Mouse (Mus musculus): ENCODE measurements around the gene Gli2. TPM values are rescaled to one million over a fixed set of nuclear protein-coding genes. Genes with fewer than 3 reads are reported as not detected.

The Gli2 gene
- polyA plus RNA-seq (2015; fragmentation: Nextera tagmentation; extraction: Ambion mirVana) = 1.9 and 3.8 TPM in 2 replicates

- Histone ChIP-seq H3K27ac (replicated peaks) (peak within 1 kb of the TSS; percentile 79), H3K36me3 (no peaks in the 10 kb centered on the region), H3K4me3 (peak within 1 kb of the TSS; percentile 54), H3K27me3 (peaks cover 47% of the 10 kb centered on the region), H3K4me2 (peak within 1 kb of the TSS; percentile 96), H3K4me1 (replicated peaks) (peaks cover 63% of the 10 kb centered on the region), H3K9ac (peak within 1 kb of the TSS; percentile 67), H3K9me3 (no peaks in the 10 kb centered on the region)
- under 1% methylated on average over 36 of the region's 42 CpGs for WGBS
- ATAC-seq (ENCODE audit: low read depth) = peak; percentile 89
These were observed at the start of gene Gli2 for GRCm38 (mm10) chr1:119053402-119053841. Gene Gli2, minus strand, starts transcription at chr1:119053619.

GRCm38 (mm10) chr1:119097921-119098521, 44.6 kb upstream of the Gli2 start:
- Histone ChIP-seq H3K36me3 (no peaks in the 10 kb centered on the region), H3K4me1 (replicated peaks) (peaks cover 9% of the 10 kb centered on the region), H3K9ac (no peak overlapping the region), H3K27me3 (0 out of 2 replicates have a peak, but pooled peaks cover 4% of the 10 kb centered on the region), H3K4me2 (no peak overlapping the region), H3K27ac (replicated peaks) (no peak overlapping the region), H3K9me3 (no peaks in the 10 kb centered on the region), H3K4me3 (no peak overlapping the region)
- 42% methylated on average over 13 of the region's 13 CpGs for whole genome bisulfite sequencing
- ATAC-seq (ENCODE audit: low read depth) = no peak

GRCm38 (mm10) chr1:119093739-119094138, 40.3 kb upstream of the Gli2 start:
- Histone ChIP-seq H3K27me3 (no peaks in the 10 kb centered on the region), H3K4me1 (replicated peaks) (peaks cover 9% of the 10 kb centered on the region), H3K36me3 (no peaks in the 10 kb centered on the region), H3K9ac (no peak overlapping the region), H3K4me2 (no peak overlapping the region), H3K9me3 (no peaks in the 10 kb centered on the region), H3K27ac (replicated peaks) (no peak overlapping the region), H3K4me3 (no peak overlapping the region)
- ATAC-seq (ENCODE audit: low read depth) = peak; percentile 65; the same call in 1 of the 2 replicates
- 19% methylated on average over 8 of the region's 8 CpGs for WGBS

- H3K9me3 ChIP-seq = no peaks in the 10 kb centered on the region
- no peak overlapping the region for H3K4me3 ChIP-seq
- H3K27me3 ChIP-seq = no peaks in the 10 kb centered on the region
- no peaks in the 10 kb centered on the region for H3K4me1 ChIP-seq (replicated peaks)
- ATAC-seq (ENCODE audit: low read depth) = no peak
- H3K9ac ChIP-seq = no peak overlapping the region
- no peaks in the 10 kb centered on the region for H3K36me3 ChIP-seq
- H3K27ac ChIP-seq (replicated peaks) = no peak overlapping the region
- no peak overlapping the region for H3K4me2 ChIP-seq
- WGBS = 86% methylated on average over 18 of the region's 18 CpGs
These were observed 36.6 kb upstream of the Gli2 start for GRCm38 (mm10) chr1:119089887-119090620.

- Histone ChIP-seq H3K4me3 (no peak overlapping the region), H3K4me2 (no peak overlapping the region), H3K27me3 (no peaks in the 10 kb centered on the region), H3K27ac (replicated peaks) (no peak overlapping the region), H3K36me3 (no peaks in the 10 kb centered on the region), H3K4me1 (replicated peaks) (0 out of 2 replicates have a peak, but pooled peaks cover 3% of the 10 kb centered on the region), H3K9me3 (no peaks in the 10 kb centered on the region), H3K9ac (no peak overlapping the region)
- ATAC-seq (ENCODE audit: low read depth) = peak; percentile 55; the same call in 1 of the 2 replicates
- 12% methylated on average over 3 of the region's 3 CpGs for WGBS
These were observed 34.1 kb upstream of the Gli2 start for GRCm38 (mm10) chr1:119087539-119087938.

- H3K4me3 ChIP-seq = no peak overlapping the region
- no peak overlapping the region for H3K9ac ChIP-seq
- H3K27me3 ChIP-seq = no peaks in the 10 kb centered on the region
- no peaks in the 10 kb centered on the region for H3K36me3 ChIP-seq
- ATAC-seq (ENCODE audit: low read depth) = no peak
- WGBS = 60% methylated on average over 10 of the region's 10 CpGs
- H3K4me2 ChIP-seq = no peak overlapping the region
- no peak overlapping the region for H3K27ac ChIP-seq (replicated peaks)
- 0 out of 2 replicates have a peak, but pooled peaks cover 3% of the 10 kb centered on the region for H3K4me1 ChIP-seq (replicated peaks)
- no peaks in the 10 kb centered on the region for H3K9me3 ChIP-seq
These were observed 32.4 kb upstream of the Gli2 start for GRCm38 (mm10) chr1:119085771-119086170.

- Histone ChIP-seq H3K4me2 (no peak overlapping the region; the same call in 1 of the 2 replicates), H3K36me3 (no peaks in the 10 kb centered on the region), H3K9ac (no peak overlapping the region), H3K9me3 (no peaks in the 10 kb centered on the region), H3K27ac (replicated peaks) (no peak overlapping the region), H3K27me3 (no peaks in the 10 kb centered on the region), H3K4me1 (replicated peaks) (0 out of 2 replicates have a peak, but pooled peaks cover 3% of the 10 kb centered on the region), H3K4me3 (no peak overlapping the region)
- WGBS = 22% methylated on average over 10 of the region's 10 CpGs
- ATAC-seq (ENCODE audit: low read depth) = peak; percentile 74
These were observed 30.1 kb upstream of the Gli2 start for GRCm38 (mm10) chr1:119083468-119083921.

GRCm38 (mm10) chr1:119082231-119082991, 29.0 kb upstream of the Gli2 start:
- no peak overlapping the region for H3K4me3 ChIP-seq
- H3K9me3 ChIP-seq = no peaks in the 10 kb centered on the region
- H3K27me3 ChIP-seq = peaks cover 8% of the 10 kb centered on the region
- peaks cover 6% of the 10 kb centered on the region; the same call in 1 of the 2 replicates for H3K4me1 ChIP-seq (replicated peaks)
- ATAC-seq (ENCODE audit: low read depth) = peak; percentile 34; the same call in 1 of the 2 replicates
- H3K4me2 ChIP-seq = no peak overlapping the region
- H3K9ac ChIP-seq = no peak overlapping the region
- H3K36me3 ChIP-seq = no peaks in the 10 kb centered on the region
- H3K27ac ChIP-seq (replicated peaks) = no peak overlapping the region
- WGBS = 44% methylated on average over 12 of the region's 12 CpGs

- no peak overlapping the region for H3K4me3 ChIP-seq
- no peak overlapping the region for H3K27ac ChIP-seq (replicated peaks)
- H3K36me3 ChIP-seq = no peaks in the 10 kb centered on the region
- peaks cover 27% of the 10 kb centered on the region for H3K27me3 ChIP-seq
- no peak overlapping the region for H3K9ac ChIP-seq
- no peak overlapping the region for H3K4me2 ChIP-seq
- H3K4me1 ChIP-seq (replicated peaks) = peaks cover 8% of the 10 kb centered on the region; the same call in 1 of the 2 replicates
- no peaks in the 10 kb centered on the region for H3K9me3 ChIP-seq
- 80% methylated on average over 7 of the region's 7 CpGs for WGBS
- ATAC-seq (ENCODE audit: low read depth) = peak; percentile 29; the same call in 1 of the 2 replicates
These were observed 24.5 kb upstream of the Gli2 start for GRCm38 (mm10) chr1:119077933-119078332.

- Histone ChIP-seq H3K4me3 (no peak overlapping the region), H3K27ac (replicated peaks) (no peak overlapping the region), H3K36me3 (no peaks in the 10 kb centered on the region), H3K4me1 (replicated peaks) (peaks cover 8% of the 10 kb centered on the region; the same call in 1 of the 2 replicates), H3K9me3 (no peaks in the 10 kb centered on the region), H3K9ac (no peak overlapping the region), H3K27me3 (peaks cover 27% of the 10 kb centered on the region), H3K4me2 (no peak overlapping the region)
- 73% methylated on average over 4 of the region's 4 CpGs for WGBS
- ATAC-seq (ENCODE audit: low read depth) = no peak
These were observed 22.9 kb upstream of the Gli2 start for GRCm38 (mm10) chr1:119076333-119076732.

GRCm38 (mm10) chr1:119075916-119076315, 22.5 kb upstream of the Gli2 start:
- no peak for ATAC-seq (ENCODE audit: low read depth)
- WGBS = 48% methylated on average over 3 of the region's 3 CpGs
- Histone ChIP-seq H3K4me3 (no peak overlapping the region), H3K4me2 (no peak overlapping the region), H3K9ac (no peak overlapping the region), H3K27ac (replicated peaks) (no peak overlapping the region), H3K27me3 (peaks cover 27% of the 10 kb centered on the region), H3K9me3 (no peaks in the 10 kb centered on the region), H3K36me3 (no peaks in the 10 kb centered on the region), H3K4me1 (replicated peaks) (peaks cover 8% of the 10 kb centered on the region; the same call in 1 of the 2 replicates)
